Mouse (Mus musculus) adrenal gland, adult 8-10 months (tissue): ENCODE results near the gene Thegl. TPM values are rescaled to one million over a fixed set of nuclear protein-coding genes. Genes with fewer than 3 reads are reported as not detected.

ENCODE experiments used
- DNase-seq: peaks from one replicate; pipeline ENCODE4 v3.0.0; 2022
- total RNA-seq, 4 experiments: library from RNA; stranded (reverse); gene quantifications; 2 replicates each; pipeline ENCODE4 v1.2.4; 2022

The Thegl gene
- total RNA-seq, 4 experiments from 2014 or later = 0.23 to 0.24 TPM; not detected in 2

DNA sequence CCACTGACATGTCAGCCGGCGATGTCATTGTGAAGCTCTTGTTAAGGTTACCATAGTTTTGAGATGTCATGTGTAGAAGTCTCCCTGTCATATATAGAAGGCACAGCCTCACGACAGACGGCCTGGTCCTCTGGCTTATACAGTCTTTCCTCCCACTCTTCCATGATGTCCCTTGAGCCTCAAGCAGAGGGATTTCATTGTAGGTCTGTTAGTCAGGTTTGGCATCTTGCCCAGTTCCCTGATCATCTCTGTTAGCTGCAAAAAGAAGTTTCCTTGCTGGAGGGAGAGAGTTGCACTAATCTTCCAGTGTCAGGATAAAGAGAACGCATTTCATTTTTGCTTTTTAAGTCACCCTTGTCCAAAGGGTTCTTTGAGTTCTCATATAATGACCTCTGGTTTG, 36.8 kb downstream of the Thegl start:
- DNase-seq = no peak

DNA sequence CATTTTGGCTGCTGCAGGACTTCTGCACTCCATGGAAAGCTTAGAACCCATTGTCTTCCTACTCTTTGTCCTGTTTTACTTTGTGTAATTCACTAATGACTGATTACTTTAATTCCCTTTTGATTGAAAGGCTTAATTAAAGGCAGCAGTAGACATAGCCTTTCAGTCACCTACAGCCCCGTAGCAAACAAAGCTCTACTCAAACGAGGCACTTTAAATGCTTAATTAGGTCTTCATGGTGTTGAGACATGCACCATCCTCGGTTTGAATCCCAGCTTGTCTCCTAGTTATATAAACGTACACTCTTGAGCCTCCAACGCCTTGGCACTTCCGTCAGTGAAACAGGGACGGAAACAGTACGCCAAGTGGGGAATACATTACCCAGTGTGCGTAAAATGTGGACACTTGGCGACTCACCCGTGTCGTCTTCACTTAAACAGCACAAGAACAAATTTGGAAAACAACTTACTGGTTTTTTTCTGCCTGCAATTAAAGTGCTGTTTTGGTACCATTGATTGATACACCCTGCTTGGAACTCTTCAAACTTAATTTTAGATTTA, 41.1 kb downstream of the Thegl start:
- no peak for DNase-seq

DNA sequence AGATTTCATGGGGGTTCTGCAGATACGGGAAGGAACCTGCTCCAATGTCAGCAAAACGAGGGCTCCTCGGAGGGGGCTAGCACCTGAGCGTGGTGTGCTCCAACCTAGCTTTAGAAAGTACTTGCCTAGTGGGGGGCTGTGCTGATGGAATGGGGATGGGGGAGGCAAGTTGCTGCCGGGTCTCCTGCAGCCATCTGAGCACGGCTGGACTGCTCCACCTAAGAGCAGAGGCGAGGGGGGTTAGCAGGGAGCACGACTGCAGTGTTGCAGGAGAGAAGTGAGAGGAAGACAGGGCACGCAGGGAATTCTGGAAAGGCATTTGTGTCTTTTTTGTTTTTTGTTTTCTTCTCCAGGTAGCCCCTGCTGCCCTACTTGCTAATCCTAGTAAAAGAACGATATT, 44.5 kb downstream of the Thegl start:
- no peak for DNase-seq

DNA sequence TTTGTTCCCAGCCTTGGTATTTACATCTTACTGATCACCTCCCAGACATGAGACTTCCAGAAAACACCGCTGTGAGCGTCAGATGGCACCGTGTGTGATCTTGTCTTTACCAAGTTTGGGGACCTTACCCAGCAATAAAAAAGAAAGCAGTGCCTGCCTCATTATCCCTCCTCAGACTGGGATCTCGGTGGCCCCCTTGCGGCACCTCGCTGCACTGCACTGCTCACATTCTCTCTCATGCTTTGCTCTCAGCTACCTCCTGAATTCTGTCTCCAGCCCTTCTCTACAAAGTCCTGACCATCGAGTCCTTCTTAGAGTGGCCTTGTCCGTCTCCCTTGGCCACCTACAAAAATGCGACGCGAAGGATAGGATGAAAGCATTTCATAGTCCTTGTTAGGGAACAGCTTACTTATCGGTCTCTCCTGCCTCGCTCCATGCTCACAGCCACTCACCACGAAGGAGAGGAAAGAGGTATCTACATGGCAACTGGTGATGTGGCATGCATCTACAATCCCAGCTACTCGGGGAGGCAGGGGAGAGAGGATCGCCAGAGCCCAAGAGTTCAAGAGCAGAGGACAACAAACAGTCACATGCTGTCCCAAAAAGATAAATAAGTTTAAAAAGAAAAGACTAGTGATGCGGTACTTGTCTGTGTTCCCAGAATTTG, 45.7 kb downstream of the Thegl start:
- no peak for DNase-seq

DNA sequence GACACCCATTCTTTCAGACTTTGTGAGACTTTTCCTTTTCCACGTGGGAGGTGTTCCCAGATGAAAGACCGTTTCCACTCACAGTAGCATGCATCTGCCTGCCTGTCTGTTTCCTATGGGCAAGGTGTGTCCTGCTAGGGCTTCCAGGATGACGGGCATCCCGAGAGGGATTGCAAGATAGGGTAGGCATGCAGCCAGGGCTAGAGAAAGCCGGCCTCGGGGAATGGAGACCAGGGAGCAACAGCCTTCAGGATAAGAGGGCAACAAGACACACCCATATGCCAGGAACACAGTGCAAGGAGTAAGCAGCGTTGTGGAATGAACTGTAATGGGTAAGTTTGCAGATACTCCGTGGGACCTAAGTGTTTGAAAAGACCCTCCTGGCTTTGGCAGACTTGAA, 51.5 kb downstream of the Thegl start:
- no peak for DNase-seq

DNA sequence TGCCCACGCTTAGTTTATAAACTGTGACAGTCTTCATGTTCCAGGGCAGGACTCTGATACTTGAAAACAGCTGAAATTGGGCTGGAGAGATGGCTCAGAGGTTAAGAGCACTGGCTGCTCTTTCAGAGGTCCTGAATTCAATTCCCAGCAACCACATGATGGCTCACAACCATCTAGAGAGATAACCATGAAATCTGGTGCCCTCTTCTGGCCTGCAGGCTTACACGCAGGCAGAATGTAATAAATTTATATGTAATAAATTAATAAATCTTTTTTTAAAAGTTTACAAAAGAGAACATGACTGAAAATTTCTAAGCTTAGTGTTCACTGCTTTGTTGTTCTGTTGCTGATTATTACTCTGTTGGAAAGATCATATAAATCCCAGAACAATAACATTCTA, 55.2 kb downstream of the Thegl start:
- DNase-seq = no peak

DNA sequence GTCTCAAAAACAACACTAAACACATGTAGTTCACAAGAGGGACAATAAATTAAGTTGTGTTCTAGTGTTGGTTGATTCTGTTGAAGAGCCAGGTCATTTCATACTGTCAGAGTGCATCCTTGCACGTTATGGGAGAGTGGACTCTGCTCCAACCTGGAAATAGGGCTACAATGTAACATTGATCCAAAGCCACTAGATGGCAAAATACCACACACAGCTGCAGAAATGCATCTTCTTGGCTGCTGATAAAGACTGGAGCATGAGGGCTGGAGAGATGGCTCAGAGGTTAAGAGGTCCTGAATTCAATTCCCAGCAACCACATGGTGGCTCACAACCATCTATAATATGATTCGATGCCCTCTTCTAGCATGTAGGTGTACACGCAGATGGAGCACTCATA, 55.8 kb downstream of the Thegl start:
- DNase-seq = no peak

DNA sequence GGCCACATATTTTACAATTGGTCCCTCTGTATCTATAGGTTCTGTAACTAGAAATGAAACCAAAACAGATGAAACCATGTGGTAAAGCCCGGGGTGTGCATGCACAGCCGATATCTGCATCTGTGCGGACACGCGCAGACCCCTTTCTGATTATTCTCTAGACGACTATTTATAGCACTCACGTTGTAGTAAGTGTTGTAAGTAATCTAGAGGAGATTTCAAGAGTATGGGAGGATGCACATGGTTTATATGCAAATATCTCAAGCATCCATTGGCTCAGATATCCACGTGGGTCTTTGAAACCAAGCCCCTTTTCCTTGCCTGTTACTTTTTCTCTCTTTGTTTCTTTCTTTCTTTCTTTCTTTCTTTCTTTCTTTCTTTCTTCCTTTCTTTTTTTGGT, 58.0 kb downstream of the Thegl start:
- no peak for DNase-seq

DNA sequence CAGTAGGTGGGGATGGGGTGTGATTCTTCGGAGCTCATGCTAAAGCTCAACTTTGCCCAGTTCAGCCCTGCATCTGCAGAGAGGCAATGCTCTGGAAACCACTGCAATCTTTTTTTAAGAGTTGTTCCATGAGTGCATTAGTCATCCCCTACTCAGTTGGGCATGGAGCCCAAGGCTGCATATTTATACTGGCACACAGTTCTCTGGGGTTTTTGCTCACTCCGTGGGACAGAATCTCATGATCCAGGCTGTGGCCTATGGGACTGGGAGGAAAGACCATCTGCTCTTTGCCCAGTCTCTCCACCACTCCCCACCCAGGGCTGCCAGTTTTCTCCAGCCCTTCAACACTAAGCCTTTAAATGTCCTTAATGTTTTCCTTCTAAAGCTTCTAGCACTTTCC, 59.1 kb downstream of the Thegl start:
- DNase-seq = peak; percentile 81

DNA sequence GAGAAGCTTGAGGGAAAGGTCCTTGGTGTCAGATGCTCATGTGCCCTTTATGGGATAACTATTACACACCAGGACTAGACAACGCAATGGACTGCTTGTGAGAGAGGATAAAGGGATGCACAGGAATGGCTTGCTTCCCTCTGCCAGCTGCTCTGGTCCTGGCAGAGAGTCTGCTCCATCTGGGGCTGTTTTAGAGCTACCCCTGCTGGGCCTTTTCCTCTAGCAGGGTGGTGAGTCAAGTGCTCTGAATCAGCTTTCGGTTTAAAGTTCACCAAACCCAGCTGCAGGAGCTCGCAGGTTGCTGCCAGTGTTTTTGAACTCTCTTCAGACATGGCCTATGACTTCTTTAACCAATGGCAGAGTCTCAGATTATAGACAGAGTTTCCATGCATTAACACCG, 60.1 kb downstream of the Thegl start:
- no peak for DNase-seq

DNA sequence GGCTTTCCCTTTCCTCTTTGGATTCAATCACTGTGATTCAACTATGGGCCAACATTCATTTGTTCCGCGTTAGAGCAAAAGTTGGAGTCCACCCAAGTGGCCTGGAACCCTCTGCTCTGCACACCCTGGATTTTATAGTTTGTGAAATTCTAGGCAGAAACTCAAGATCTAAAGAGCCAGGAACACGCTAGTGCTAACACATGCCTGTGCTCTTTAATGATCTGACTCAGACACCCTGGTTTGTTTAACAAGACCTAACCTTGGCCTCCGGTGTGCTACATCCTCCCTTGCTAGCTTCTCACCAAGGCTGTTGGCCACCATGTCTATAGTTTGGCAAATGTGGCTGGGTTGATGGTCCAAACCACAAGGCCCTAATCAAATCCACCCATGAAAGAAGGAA, 64.9 kb downstream of the Thegl start:
- DNase-seq = no peak

DNA sequence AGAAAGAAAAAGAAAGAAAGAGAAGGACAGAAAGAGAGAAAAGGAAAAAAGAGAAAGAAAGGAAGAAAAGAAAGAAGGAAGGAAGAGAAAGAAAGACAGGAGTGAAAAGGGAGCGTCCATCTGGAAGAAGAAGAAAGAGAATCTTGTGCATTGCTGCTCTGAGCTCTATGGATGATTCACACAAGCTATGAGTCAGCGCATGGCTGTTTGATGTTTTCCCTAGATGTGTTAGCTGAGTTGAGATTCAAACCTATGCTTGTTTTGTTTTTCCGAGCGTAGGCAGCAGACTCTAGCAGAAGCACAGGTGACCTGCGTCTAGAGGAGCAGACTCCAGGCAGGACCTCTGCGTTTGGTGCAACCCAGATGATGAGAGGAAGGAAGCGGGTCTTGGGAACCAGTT, 66.9 kb downstream of the Thegl start:
- DNase-seq = no peak

DNA sequence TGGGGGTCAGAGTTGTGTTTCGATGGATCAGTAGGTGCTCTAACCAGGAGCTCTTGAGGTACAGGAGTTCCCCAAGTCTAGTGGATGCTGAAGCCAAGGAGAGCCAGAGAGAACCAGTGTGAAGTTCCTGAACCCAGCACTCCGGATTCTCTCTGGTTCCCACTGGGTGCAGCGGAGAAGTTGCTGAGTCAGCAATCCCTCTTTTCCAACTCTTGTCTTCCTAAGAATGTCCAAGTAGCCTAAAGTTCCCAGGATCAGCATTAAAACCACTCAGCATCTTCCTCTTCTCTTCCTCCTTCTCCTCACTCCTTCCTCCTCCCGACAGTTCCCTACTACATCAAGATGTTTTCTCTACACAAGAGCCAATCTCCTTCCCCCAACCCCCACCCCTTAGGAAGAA, 68.6 kb downstream of the Thegl start:
- DNase-seq = no peak

DNA sequence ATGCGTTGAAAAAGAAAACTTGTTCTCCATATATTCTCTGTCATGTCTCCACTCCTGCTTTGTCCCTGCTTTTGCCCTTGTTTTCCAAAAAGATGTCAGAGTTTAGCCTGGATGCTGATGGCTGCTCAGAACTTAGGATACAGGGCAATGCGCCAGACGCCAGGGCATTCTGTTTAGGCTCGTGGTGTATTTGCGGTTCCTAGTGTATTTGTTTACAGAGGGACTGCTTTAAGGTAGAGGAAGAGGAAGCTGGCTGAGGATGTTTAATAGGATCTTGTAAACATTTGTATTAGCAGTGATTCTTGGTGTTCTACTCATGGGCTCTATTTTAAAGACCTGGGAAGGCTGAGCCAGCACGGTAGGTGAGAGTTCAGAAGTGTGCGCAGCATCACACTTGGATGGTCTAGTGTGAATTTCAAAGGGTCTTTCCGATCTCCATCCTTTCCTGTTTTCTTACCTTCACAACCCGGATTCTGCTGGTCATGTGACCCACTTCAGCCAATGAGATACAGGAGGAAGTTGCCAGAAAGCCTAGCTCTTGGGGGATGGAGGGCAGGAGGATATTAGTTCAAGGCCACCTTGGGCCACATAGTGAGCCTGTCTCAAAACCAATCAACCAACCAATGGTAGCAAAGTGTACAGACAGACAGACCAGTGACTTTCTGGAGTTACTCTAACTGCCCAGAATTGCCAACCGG, 70.1 kb downstream of the Thegl start:
- DNase-seq = no peak

DNA sequence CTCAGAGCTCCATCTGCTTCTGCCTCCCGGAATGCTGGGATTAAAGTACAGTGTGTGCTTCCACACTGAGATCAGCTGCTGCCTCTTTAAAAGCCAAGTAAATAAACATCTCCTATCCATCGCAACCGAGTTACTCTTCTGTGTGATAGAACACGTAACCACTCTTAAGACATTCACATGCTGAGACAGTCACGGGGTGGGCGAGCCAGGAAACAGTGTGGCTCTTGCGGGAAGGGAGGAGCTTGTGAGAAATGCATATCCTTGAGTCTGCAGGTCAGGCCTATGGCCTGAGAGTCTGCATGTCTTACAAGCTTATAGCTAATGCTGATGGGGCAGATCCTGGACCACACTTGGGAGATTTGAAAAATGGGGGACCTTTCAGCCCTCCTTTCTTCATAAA, 70.7 kb downstream of the Thegl start:
- DNase-seq = no peak

DNA sequence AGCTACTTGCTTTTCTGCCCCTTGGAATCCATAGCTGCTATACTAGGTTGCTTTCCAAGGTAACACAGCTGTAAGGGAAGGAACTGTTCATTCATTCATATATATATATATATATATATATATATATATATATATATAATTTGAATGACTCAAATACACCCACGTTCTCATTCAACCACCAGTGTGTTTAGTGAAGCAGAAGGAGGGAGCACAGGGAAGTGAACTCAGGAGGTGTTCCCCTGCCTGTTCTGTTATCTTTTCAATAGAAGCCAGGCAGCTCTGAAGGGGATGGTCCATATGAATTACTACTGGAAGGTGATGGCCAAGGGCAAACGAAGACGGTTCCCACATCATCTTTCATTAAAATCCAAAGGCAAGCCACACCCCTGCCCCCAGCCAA, 71.3 kb downstream of the Thegl start:
- DNase-seq = no peak

DNA sequence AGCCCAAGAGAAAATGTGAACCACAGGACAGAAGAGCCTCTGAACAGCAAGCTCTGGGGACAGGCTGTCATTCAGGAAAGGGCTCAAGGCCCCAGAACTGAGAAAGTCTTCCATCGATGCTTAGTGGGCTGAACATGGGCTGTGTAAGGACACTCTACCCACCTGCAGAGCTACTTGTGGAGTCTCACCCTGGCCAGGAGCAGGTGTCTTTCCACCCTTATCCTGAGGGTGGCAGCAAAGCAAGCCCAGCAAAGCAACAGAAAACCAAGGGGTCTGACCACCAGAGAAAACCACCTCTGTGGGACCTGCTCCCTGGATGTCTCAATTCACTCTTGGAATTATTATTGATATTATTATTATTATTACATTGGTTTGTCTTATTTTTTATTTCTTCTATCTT, 73.5 kb downstream of the Thegl start:
- no peak for DNase-seq

DNA sequence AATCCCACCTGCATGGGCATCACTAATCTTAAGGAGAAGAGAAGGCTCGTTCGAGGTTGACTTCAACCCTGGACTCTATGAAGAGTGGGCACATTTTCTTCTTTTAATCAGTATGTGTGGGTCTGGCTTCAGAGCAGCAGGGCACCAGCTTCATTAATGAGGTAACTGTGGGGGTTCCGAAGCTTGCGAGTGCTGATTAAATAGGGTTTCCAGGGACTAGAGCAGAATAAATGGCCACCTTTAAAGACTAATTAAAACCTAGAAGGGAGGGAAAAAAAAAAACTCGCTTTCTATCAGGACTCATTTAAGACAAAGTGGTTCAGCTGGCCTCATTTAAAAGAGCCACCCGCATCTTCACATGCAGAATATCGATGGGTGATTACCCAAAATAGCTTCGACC, 74.1 kb downstream of the Thegl start:
- no peak for DNase-seq

DNA sequence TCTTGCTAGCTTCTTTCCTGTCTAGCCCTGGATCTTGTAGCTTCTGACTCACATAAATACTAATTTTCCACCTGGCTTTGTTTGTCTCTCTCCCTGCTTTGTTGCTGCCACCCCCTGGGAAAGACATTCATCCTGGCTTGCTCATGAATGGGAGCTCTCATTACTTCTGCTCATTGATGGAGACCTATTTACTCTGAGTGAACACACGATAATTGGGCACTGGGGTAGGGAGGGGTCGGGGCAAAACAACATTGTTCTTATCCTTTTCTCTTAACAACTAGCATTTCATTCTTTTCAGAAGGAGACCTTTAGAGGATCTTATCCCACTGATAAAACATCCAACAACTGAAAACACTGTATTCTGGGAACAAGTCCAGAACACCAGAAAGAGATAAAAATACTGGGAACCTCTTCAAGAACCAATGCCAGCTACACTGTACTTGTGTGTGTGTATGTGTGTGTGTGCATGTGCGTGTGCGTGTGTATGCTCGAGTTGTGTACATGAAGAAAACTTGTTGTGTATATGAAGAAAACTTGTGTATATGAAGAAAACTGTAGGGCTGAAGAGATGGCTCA, 74.8 kb downstream of the Thegl start:
- DNase-seq = no peak

DNA sequence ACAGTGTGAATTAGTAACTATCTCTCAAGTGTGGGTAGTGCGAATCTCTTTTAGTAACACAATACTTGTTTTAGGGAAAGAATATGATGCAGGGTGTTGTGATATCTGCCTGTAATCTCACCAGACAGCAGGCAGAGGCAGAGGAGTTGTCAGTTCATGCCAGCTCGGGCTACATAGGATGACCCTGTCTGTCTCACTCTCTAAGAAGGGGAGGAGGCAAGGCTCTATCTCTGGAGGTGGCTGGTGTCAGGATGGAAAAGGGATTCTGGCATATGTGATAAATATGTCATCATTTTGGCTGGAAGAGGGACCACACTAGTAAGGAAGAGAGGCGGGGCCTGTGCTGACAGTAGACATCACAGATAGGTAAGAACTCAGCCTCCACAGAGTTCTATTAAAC, 76.1 kb downstream of the Thegl start:
- no peak for DNase-seq

DNA sequence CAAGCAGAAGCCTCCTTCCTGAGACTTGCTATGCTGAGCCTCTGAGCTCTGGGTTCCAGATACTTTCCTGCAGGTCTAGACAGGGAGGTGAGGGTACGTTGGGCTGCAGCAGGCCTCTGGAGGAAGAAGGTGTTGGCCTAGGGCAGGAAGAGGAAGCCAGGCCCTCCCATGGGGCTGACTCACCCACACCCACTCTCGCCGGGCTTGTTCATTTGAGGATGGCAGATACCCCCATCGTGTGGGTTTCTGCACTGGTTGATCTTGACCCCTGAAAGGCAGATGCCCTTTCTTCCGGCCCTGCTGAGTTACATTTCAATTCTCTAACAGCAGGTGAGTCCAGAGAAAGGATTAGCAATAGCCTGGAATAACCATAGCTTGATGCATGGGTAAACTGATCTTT, 76.7 kb downstream of the Thegl start:
- DNase-seq = no peak

DNA sequence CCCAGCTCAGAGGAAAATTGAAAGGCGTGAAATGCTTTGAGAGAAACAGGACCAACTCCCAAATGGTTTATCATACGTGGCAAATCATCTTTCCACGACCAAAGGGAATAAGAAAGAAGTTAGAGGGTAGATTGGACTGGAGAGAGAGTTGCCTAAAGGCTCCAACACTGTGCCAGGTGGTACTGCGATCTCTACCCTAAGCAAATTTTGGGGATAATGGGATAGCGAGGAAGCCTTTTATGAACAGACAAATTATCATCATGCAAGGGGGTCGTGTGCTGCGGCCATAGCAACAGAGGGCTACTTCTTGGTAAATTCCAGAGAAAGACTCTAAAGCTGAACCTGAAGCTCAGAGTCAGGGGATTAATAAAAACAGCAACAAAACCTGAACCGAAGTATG, 78.1 kb downstream of the Thegl start:
- DNase-seq = no peak

DNA sequence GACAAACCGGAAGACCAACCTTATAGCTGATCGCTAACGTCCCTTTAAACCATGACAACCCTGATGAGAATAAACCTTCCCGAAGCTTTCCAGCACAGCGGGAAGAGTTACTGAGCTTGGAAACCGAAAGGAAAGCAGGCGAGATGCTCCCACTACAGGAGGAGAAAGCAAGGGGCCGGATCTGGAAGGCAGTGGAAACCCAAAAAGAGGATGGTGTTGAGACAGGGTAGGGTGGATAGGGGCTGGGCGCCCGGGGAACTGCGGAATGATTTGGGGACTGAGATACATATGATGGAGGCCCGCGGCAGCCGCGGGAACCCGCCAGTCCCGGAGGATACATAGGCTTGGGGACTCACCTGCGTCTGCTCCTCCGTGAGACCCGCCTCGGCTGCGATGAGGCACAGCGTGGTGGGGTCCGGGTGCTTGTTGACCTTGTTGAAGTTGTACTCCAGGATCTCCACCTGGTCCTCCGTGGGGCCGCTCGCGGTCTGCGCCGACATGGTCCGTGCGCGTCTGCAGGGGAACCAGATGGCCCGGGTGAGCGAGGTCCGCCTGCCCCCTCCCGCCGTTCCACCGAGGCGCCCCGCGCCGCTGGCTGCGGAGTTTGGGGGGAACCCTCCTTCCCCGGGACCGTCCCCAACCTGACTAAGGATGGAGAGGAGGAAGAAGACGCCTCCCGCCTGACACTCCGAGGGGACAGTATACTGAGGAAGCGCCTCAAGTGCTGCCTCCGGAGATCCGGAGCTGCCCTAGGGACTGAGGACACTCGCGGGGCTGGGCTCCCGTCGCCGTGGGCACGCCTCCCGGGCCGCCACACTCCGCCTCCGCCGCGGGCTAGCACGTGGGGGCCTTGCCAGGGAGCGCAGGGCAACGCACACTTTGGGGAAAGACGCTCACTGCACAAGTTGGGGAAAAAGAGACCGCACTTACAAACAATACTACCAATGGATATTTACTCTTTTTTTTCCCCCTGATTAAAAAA, 79.0 kb downstream of the Thegl start:
- DNase-seq = peak; percentile 68
